Mouse (Mus musculus): Measurements from ENCODE around the gene Srsf12. TPM values are rescaled to one million over a fixed set of nuclear protein-coding genes. Genes with fewer than 3 reads are reported as not detected.
A peak's percentile ranks its signal among the peaks of the same experiment; 100 is the strongest.

Srsf12 gene
- 0.31 and 0.37 TPM in 2 replicates for polyA plus RNA-seq (2015; fragmentation: Nextera tagmentation; extraction: Ambion mirVana)

- Histone ChIP-seq H3K4me3 (replicated peaks) (peak within 1 kb of the TSS; percentile 54), H3K9me3 (replicated peaks) (no peaks in the 10 kb centered on the region), H3K9ac (peak within 1 kb of the TSS; percentile 43), H3K27me3 (peaks cover 26% of the 10 kb centered on the region), H3K4me2 (peak within 1 kb of the TSS; percentile 81), H3K27ac (no peak within 1 kb of the TSS), H3K4me1 (replicated peaks) (peaks cover 19% of the 10 kb centered on the region), H3K36me3 (no peaks in the 10 kb centered on the region)
- WGBS (ENCODE audit: insufficient replicate concordance): 4% methylated on average over 64 of the region's 65 CpGs
- ATAC-seq (ENCODE audit: low read depth) (no peak), DNase-seq (no peak)
Observed at GRCm38 (mm10) chr4:33208881-33209841, at the start of gene Srsf12. Srsf12 (plus strand) TSS chr4:33208991.

GRCm38 (mm10) chr4:33183477-33183876 is 25.3 kb upstream of the Srsf12 start:
- Histone ChIP-seq H3K4me1 (replicated peaks) (no peaks in the 10 kb centered on the region), H3K27ac (no peak overlapping the region), H3K9me3 (replicated peaks) (no peaks in the 10 kb centered on the region), H3K4me3 (replicated peaks) (no peak overlapping the region), H3K9ac (no peak overlapping the region), H3K4me2 (no peak overlapping the region), H3K36me3 (no peaks in the 10 kb centered on the region), H3K27me3 (peaks cover 19% of the 10 kb centered on the region)
- WGBS (ENCODE audit: insufficient replicate concordance): 58% methylated on average over 5 of the region's 5 CpGs
- ATAC-seq (ENCODE audit: low read depth): no peak
- no peak for DNase-seq

GRCm38 (mm10) chr4:33188164-33188563 is 20.6 kb upstream of the Srsf12 start:
- H3K27me3 ChIP-seq: peaks cover 44% of the 10 kb centered on the region
- no peak for ATAC-seq (ENCODE audit: low read depth)

GRCm38 (mm10) chr4:33188781-33189734 is 19.7 kb upstream of the Srsf12 start:
- H3K9me3 ChIP-seq (replicated peaks): no peaks in the 10 kb centered on the region
- ATAC-seq (ENCODE audit: low read depth): peak; percentile 80
- peak overlapping the region; percentile 52 for H3K9ac ChIP-seq
- H3K36me3 ChIP-seq: no peaks in the 10 kb centered on the region
- H3K4me3 ChIP-seq (replicated peaks): peak overlapping the region; percentile 59
- H3K27me3 ChIP-seq: peaks cover 44% of the 10 kb centered on the region
- peaks cover 4% of the 10 kb centered on the region for H3K4me1 ChIP-seq (replicated peaks)
- peak; percentile 23 for DNase-seq
- peak overlapping the region; percentile 76 for H3K4me2 ChIP-seq
- H3K27ac ChIP-seq: no peak overlapping the region
- WGBS (ENCODE audit: insufficient replicate concordance): under 1% methylated on average over 121 of the region's 123 CpGs

More at GRCm38 (mm10) chr4:33188164-33188563, 20.6 kb upstream of the Srsf12 start:
- peaks cover 4% of the 10 kb centered on the region for H3K4me1 ChIP-seq (replicated peaks)
- DNase-seq: no peak
- H3K4me3 ChIP-seq (replicated peaks): no peak overlapping the region
- no peaks in the 10 kb centered on the region for H3K9me3 ChIP-seq (replicated peaks)
- 0 out of 2 replicates have a peak overlapping the region, but pooled peaks have one; percentile 76 for H3K4me2 ChIP-seq
- 29% methylated on average over 9 of the region's 9 CpGs for WGBS (ENCODE audit: insufficient replicate concordance)
- H3K9ac ChIP-seq: no peak overlapping the region
- no peak overlapping the region for H3K27ac ChIP-seq
- H3K36me3 ChIP-seq: no peaks in the 10 kb centered on the region

GRCm38 (mm10) chr4:33189735-33190036 is 19.1 kb upstream of the Srsf12 start, which contains the start of gene Pm20d2:
Pm20d2 (minus strand) TSS chr4:33189737.
- Histone ChIP-seq H3K36me3 (no peaks in the 10 kb centered on the region), H3K4me2 (peak within 1 kb of the TSS; percentile 76), H3K9me3 (replicated peaks) (no peaks in the 10 kb centered on the region), H3K27me3 (peaks cover 44% of the 10 kb centered on the region), H3K4me1 (replicated peaks) (peaks cover 4% of the 10 kb centered on the region), H3K4me3 (replicated peaks) (peak within 1 kb of the TSS; percentile 59), H3K9ac (peak within 1 kb of the TSS; percentile 52), H3K27ac (no peak within 1 kb of the TSS)
- WGBS (ENCODE audit: insufficient replicate concordance): 13% methylated on average over 6 of the region's 6 CpGs
- no peak for DNase-seq
- no peak for ATAC-seq (ENCODE audit: low read depth)

GRCm38 (mm10) chr4:33198117-33198516 is 10.7 kb upstream of the Srsf12 start:
- Histone ChIP-seq H3K36me3 (no peaks in the 10 kb centered on the region), H3K9ac (no peak overlapping the region), H3K4me1 (replicated peaks) (no peaks in the 10 kb centered on the region), H3K4me3 (replicated peaks) (no peak overlapping the region), H3K4me2 (no peak overlapping the region), H3K27ac (no peak overlapping the region), H3K27me3 (no peaks in the 10 kb centered on the region), H3K9me3 (replicated peaks) (no peaks in the 10 kb centered on the region)
- 21% methylated on average over 2 of the region's 2 CpGs for WGBS (ENCODE audit: insufficient replicate concordance)
- DNase-seq: no peak
- ATAC-seq (ENCODE audit: low read depth): no peak

- Histone ChIP-seq H3K27me3 (peaks cover 19% of the 10 kb centered on the region), H3K4me3 (replicated peaks) (no peak overlapping the region), H3K27ac (no peak overlapping the region), H3K9ac (no peak overlapping the region), H3K36me3 (no peaks in the 10 kb centered on the region), H3K4me2 (no peak overlapping the region), H3K4me1 (replicated peaks) (peaks cover 18% of the 10 kb centered on the region), H3K9me3 (replicated peaks) (no peaks in the 10 kb centered on the region)
- 3% methylated on average over 4 of the region's 4 CpGs for WGBS (ENCODE audit: insufficient replicate concordance)
- ATAC-seq (ENCODE audit: low read depth): 0 out of 2 replicates have a peak, but pooled peaks have one; percentile 45
- peak; percentile 28 for DNase-seq
Observed at GRCm38 (mm10) chr4:33204682-33205081, 4.1 kb upstream of the Srsf12 start.

- H3K9me3 ChIP-seq (replicated peaks): no peaks in the 10 kb centered on the region
- H3K9ac ChIP-seq: no peak overlapping the region
- H3K4me1 ChIP-seq (replicated peaks): peaks cover 19% of the 10 kb centered on the region
- WGBS (ENCODE audit: insufficient replicate concordance): 63% methylated on average over 2 of the region's 2 CpGs
- no peak overlapping the region for H3K27ac ChIP-seq
- no peak overlapping the region for H3K4me3 ChIP-seq (replicated peaks)
- DNase-seq (no peak), ATAC-seq (ENCODE audit: low read depth) (no peak)
- no peak overlapping the region for H3K4me2 ChIP-seq
- no peaks in the 10 kb centered on the region for H3K36me3 ChIP-seq
- H3K27me3 ChIP-seq: peaks cover 26% of the 10 kb centered on the region
Observed at GRCm38 (mm10) chr4:33207551-33207950, 1.2 kb upstream of the Srsf12 start.

GRCm38 (mm10) chr4:33221847-33222246 is 13.1 kb downstream of the Srsf12 start:
- Histone ChIP-seq H3K4me2 (no peak overlapping the region), H3K4me1 (replicated peaks) (peaks cover 4% of the 10 kb centered on the region), H3K36me3 (no peaks in the 10 kb centered on the region), H3K4me3 (replicated peaks) (no peak overlapping the region), H3K9ac (no peak overlapping the region), H3K9me3 (replicated peaks) (no peaks in the 10 kb centered on the region), H3K27me3 (no peaks in the 10 kb centered on the region), H3K27ac (no peak overlapping the region)
- ATAC-seq (ENCODE audit: low read depth) (no peak), DNase-seq (no peak)
- WGBS (ENCODE audit: insufficient replicate concordance): 51% methylated on average over 1 of the region's 1 CpGs

- Histone ChIP-seq H3K27ac (no peak overlapping the region), H3K4me1 (replicated peaks) (peaks cover 4% of the 10 kb centered on the region), H3K9ac (no peak overlapping the region), H3K9me3 (replicated peaks) (no peaks in the 10 kb centered on the region), H3K4me3 (replicated peaks) (no peak overlapping the region), H3K27me3 (no peaks in the 10 kb centered on the region), H3K36me3 (no peaks in the 10 kb centered on the region), H3K4me2 (no peak overlapping the region)
- 48% methylated on average over 7 of the region's 7 CpGs for WGBS (ENCODE audit: insufficient replicate concordance)
- ATAC-seq (ENCODE audit: low read depth) (no peak), DNase-seq (no peak)
Observed at GRCm38 (mm10) chr4:33224003-33224675, 15.3 kb downstream of the Srsf12 start.

All from liver, embryonic 13.5 days (tissue).